In genomic region chr11:114528937-114529772, GRCm38 (mm10) we compare ENCODE assay signal across 28 mouse cellular contexts.
A peak's percentile ranks its signal among the peaks of the same experiment; 100 is the strongest.
DNase-seq lines count a peak whose midpoint lies in the region; ATAC-seq lines count a peak whose summit lies in the region.
"Had no signal": no experiment of that assay in that cellular context is flagged by ENCODE, and none has a peak within 500 bp of the region (broad histone marks: within the 10 kb centered on the region; RNA-seq: fewer than 3 reads in every experiment).

No protein-coding gene starts in this region.

- no peaks in the 10 kb centered on the region for H3K9me3 ChIP-seq in forebrain, embryonic 16.5 days (ENCODE audit: control insufficient read depth, low read length)
- no peaks in the 10 kb centered on the region for H3K9me3 ChIP-seq in forebrain, embryonic 14.5 days (replicated peaks; ENCODE audit: control insufficient read depth, low read length)
- H3K9me3 ChIP-seq in neural tube, embryonic 13.5 days: no peaks in the 10 kb centered on the region
- H3K9me3 ChIP-seq in midbrain, embryonic 13.5 days: no peaks in the 10 kb centered on the region
- H3K9me3 ChIP-seq: embryonic facial prominence, embryonic 13.5 days had no signal

- no peak overlapping the region; the same call in 1 of the 2 replicates for H3K27ac ChIP-seq in forebrain, embryonic 16.5 days (ENCODE audit: low read length)
- no peak overlapping the region for H3K27ac ChIP-seq in forebrain, embryonic 14.5 days (ENCODE audit: low read depth, low read length)
- H3K27ac ChIP-seq in neural tube, embryonic 13.5 days (replicated peaks): 0 out of 2 replicates have a peak overlapping the region, but pooled peaks have one; percentile 9
- H3K27ac ChIP-seq in midbrain, embryonic 13.5 days: peak overlapping the region; percentile 80
- H3K27ac ChIP-seq: embryonic facial prominence, embryonic 13.5 days; gastrocnemius, adult 2 months; liver, embryonic 14.5 days had no signal

- no peak overlapping the region for H3K4me3 ChIP-seq in forebrain, embryonic 16.5 days (replicated peaks; ENCODE audit: low read length)
- no peak overlapping the region for H3K4me3 ChIP-seq in forebrain, embryonic 14.5 days (ENCODE audit: low read depth, low read length)
- no peak overlapping the region for H3K4me3 ChIP-seq in neural tube, embryonic 13.5 days
- H3K4me3 ChIP-seq in midbrain, embryonic 13.5 days (replicated peaks): no peak overlapping the region
- H3K4me3 ChIP-seq: embryonic facial prominence, embryonic 13.5 days; gastrocnemius, adult 2 months; myocyte had no signal

- peak; percentile 37; the same call in 1 of the 2 replicates for ATAC-seq in forebrain, embryonic 16.5 days
- ATAC-seq in forebrain, embryonic 14.5 days: no peak
- no peak for ATAC-seq in neural tube, embryonic 13.5 days (ENCODE audit: low read depth)
- ATAC-seq in midbrain, embryonic 13.5 days: peak; percentile 86
- ATAC-seq: inflammation-experienced regulatory T-cells, adult 6 months; Patski had no signal

- H3K4me1 ChIP-seq in forebrain, embryonic 16.5 days (replicated peaks; ENCODE audit: control insufficient read depth, insufficient read depth, low read length): peaks cover 6% of the 10 kb centered on the region
- H3K4me1 ChIP-seq in forebrain, embryonic 14.5 days (ENCODE audit: control insufficient read depth, insufficient read depth, low read length): no peaks in the 10 kb centered on the region
- 0 out of 2 replicates have a peak, but pooled peaks cover 6% of the 10 kb centered on the region for H3K4me1 ChIP-seq in neural tube, embryonic 13.5 days (replicated peaks)
- peaks cover 28% of the 10 kb centered on the region for H3K4me1 ChIP-seq in midbrain, embryonic 13.5 days (replicated peaks)

- H3K4me2 ChIP-seq in forebrain, embryonic 16.5 days (ENCODE audit: low read length): no peak overlapping the region
- no peak overlapping the region for H3K4me2 ChIP-seq in forebrain, embryonic 14.5 days (ENCODE audit: low read length)
- no peak overlapping the region for H3K4me2 ChIP-seq in neural tube, embryonic 13.5 days
- peak overlapping the region; percentile 13; the same call in 1 of the 2 replicates for H3K4me2 ChIP-seq in midbrain, embryonic 13.5 days (replicated peaks)
- H3K4me2 ChIP-seq: embryonic facial prominence, embryonic 13.5 days; heart, embryonic 11.5 days had no signal

- no peak overlapping the region for H3K9ac ChIP-seq in forebrain, embryonic 16.5 days (replicated peaks; ENCODE audit: low read depth, low read length)
- H3K9ac ChIP-seq in forebrain, embryonic 14.5 days (ENCODE audit: low read length): no peak overlapping the region
- H3K9ac ChIP-seq in neural tube, embryonic 13.5 days: no peak overlapping the region
- no peak overlapping the region for H3K9ac ChIP-seq in midbrain, embryonic 13.5 days (replicated peaks)
- H3K9ac ChIP-seq: embryonic facial prominence, embryonic 13.5 days; liver, embryonic 14.5 days had no signal

- no peaks in the 10 kb centered on the region for H3K36me3 ChIP-seq in forebrain, embryonic 16.5 days (ENCODE audit: control insufficient read depth, insufficient read depth)
- no peaks in the 10 kb centered on the region for H3K36me3 ChIP-seq in forebrain, embryonic 14.5 days (ENCODE audit: control insufficient read depth, insufficient read depth, low read length)
- H3K36me3 ChIP-seq in neural tube, embryonic 13.5 days: no peaks in the 10 kb centered on the region
- H3K36me3 ChIP-seq in midbrain, embryonic 13.5 days: no peaks in the 10 kb centered on the region
- H3K36me3 ChIP-seq: embryonic facial prominence, embryonic 13.5 days had no signal

- WGBS in forebrain, embryonic 16.5 days: 48% methylated on average over 10 of the region's 10 CpGs
- WGBS in forebrain, embryonic 14.5 days: 43% methylated on average over 10 of the region's 10 CpGs
- 41% methylated on average over 10 of the region's 10 CpGs for WGBS in neural tube, embryonic 13.5 days
- 27% methylated on average over 10 of the region's 10 CpGs for WGBS in midbrain, embryonic 13.5 days

- no peaks in the 10 kb centered on the region for H3K27me3 ChIP-seq in forebrain, embryonic 16.5 days (replicated peaks; ENCODE audit: control insufficient read depth, insufficient read depth, low read length)
- no peaks in the 10 kb centered on the region for H3K27me3 ChIP-seq in forebrain, embryonic 14.5 days (replicated peaks; ENCODE audit: control insufficient read depth, insufficient read depth, low read length)
- no peaks in the 10 kb centered on the region for H3K27me3 ChIP-seq in neural tube, embryonic 13.5 days
- no peaks in the 10 kb centered on the region for H3K27me3 ChIP-seq in midbrain, embryonic 13.5 days
- H3K27me3 ChIP-seq: embryonic facial prominence, embryonic 13.5 days had no signal

- no peak for DNase-seq in forebrain, embryonic 14.5 days (ENCODE audit: low spot score)
- no peak for DNase-seq in neural tube, embryonic 10.5 days (ENCODE audit: extremely low spot score, low spot score)
- no peak for DNase-seq in lung, postnatal 4 days
- DNase-seq in frontal cortex, postnatal 36 days (ENCODE audit: low spot score in 2 of 2): no peak
- DNase-seq: adrenal gland, postnatal 10 days; cerebellum, adult 11 months; cerebellum, adult 9-10 months; embryo, embryonic 11 days; gastrocnemius, adult 2 months; gastrocnemius, postnatal 36 days; heart, adult 18-20 months; heart, postnatal 4 days; kidney, adult 11 months; kidney, postnatal 14 days; layer of hippocampus, adult 9-11 months; liver; lung, adult 2 months; lung, postnatal 10 days; thymus, postnatal 4 days had no signal

Comparison
In these comparisons a context has a peak if more than half of its experiments do, and no peak if none do; other contexts are left out.
1. ATAC-seq: peak in forebrain, embryonic 16.5 days (single experiment) and midbrain, embryonic 13.5 days (single experiment); none in forebrain, embryonic 14.5 days (single experiment) and neural tube, embryonic 13.5 days (single experiment).
2. H3K27ac ChIP-seq: peak in neural tube, embryonic 13.5 days (single experiment) and midbrain, embryonic 13.5 days (single experiment); none in forebrain, embryonic 16.5 days (single experiment) and forebrain, embryonic 14.5 days (single experiment).